Mouse (Mus musculus) bone marrow, adult 2 months (tissue): Measurements from ENCODE around the gene Rbm41.

Source experiments
- CTCF ChIP-seq: fragments of 200-500 bp; IDR thresholded peaks from 2 replicates; pipeline ENCODE4 v1.5.1; 2011; ENCODE audit warnings: low read length, control low read depth; ENCODE audit not compliant: control insufficient read depth, insufficient read depth
- POLR2A ChIP-seq: fragments of 200-500 bp; IDR thresholded peaks from 2 replicates; pipeline ENCODE4 v1.6.1; 2011; ENCODE audit warnings: low read depth, mild to moderate bottlenecking, control low read depth, low read length, borderline replicate concordance; ENCODE audit not compliant: control insufficient read depth

GRCm38 (mm10) chrX:139877105-139877504 is 121.3 kb downstream of the Rbm41 start:
- TF ChIP-seq CTCF (no peak), POLR2A (no peak)
